Mouse (Mus musculus) brain, embryonic 14.5 days (tissue): Measurements from ENCODE around the gene Cep95.

Experiments
- CTCF ChIP-seq: fragments of 200-500 bp; IDR thresholded peaks from 2 replicates; pipeline ENCODE4 v1.5.1; 2012; ENCODE audit warnings: inconsistent platforms, mild to moderate bottlenecking, moderate library complexity, borderline replicate concordance; ENCODE audit not compliant: insufficient read depth, insufficient read length; ENCODE audit errors: extremely low read depth
- POLR2A ChIP-seq: fragments of 200-500 bp; IDR thresholded peaks from 2 replicates; pipeline ENCODE4 v1.6.1; 2012; ENCODE audit warnings: mild to moderate bottlenecking, inconsistent platforms, borderline replicate concordance; ENCODE audit not compliant: poor library complexity, insufficient read depth, insufficient read length, severe bottlenecking; ENCODE audit errors: extremely low read depth

DNA sequence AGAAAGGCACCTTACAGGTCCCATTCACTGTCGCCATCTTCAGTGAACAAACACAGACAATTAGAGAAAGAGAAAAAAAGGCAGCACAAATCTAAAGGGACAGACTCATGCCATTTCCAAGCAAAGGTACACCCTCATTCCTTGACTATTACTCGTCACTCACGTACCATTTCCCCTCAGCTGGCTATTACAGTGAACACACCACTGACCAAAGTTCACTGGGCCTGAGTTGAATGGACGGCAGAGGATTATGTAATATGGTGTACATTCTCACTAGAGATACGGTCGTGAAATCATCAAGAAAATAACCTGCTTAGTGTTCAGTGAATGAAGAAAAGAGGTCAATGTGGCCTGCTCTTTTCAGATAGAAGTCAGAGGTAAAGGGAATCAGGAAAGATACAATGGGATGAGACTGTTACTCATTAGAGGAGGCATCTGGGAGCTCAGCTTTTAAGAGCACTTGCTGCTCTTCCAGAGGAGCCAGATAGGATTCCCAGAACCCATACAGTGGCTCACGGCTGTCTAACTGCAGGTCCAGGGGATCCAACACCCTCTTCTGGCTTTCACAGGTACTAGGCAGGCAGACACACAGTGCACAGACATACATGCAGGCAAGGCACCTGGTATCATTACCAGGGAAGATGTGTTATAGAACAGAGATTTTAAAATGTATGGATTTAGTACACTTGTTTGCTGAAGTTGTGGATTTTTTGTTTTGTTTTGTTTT, 23.5 kb downstream of the Cep95 start:
- TF ChIP-seq POLR2A (no peak), CTCF (no peak)
